Mouse (Mus musculus) neural tube, embryonic 14.5 days (tissue): ENCODE data around the gene Nbr1. TPM values are rescaled to one million over a fixed set of nuclear protein-coding genes. Genes with fewer than 3 reads are reported as not detected.
"Not testable (repeated sequence)": the region's sequence is repeated elsewhere in the genome, so short reads cannot be mapped to it uniquely, and the experiment has no call there.

Source experiments
- ATAC-seq: fragments of 200-750 bp; cut with Nextera tagmentation; 2 replicates; pipeline ENCODE4 v1.8.0; 2017; ENCODE audit warnings: low read depth, mild to moderate bottlenecking, moderate TSS enrichment, moderate library complexity
- H3K27ac ChIP-seq: fragments of 300-500 bp; sonication (generic); 2 replicates; pipeline ENCODE4 v1.5.1; 2014; ENCODE audit warnings: low read depth, mild to moderate bottlenecking, control low read depth, low read length, moderate library complexity, mixed read lengths
- H3K27me3 ChIP-seq: fragments of 300-500 bp; sonication (generic); 2 replicates; pipeline ENCODE4 v1.6.1; 2014; ENCODE audit warnings: low read length; ENCODE audit not compliant: control insufficient read depth, insufficient read depth
- H3K36me3 ChIP-seq: fragments of 300-500 bp; sonication (generic); 2 replicates; pipeline ENCODE4 v1.6.1; 2014; ENCODE audit warnings: low read length, mixed read lengths; ENCODE audit not compliant: control insufficient read depth, insufficient read depth
- H3K4me1 ChIP-seq: fragments of 300-500 bp; sonication (generic); 2 replicates; pipeline ENCODE4 v1.6.1; 2014; ENCODE audit warnings: low read length; ENCODE audit not compliant: control insufficient read depth, insufficient read depth
- H3K4me2 ChIP-seq: fragments of 300-500 bp; sonication (generic); 2 replicates; pipeline ENCODE4 v1.6.1; 2014; ENCODE audit warnings: mild to moderate bottlenecking, low read depth, low read length, control low read depth
- H3K4me3 ChIP-seq: fragments of 300-500 bp; sonication (generic); 2 replicates; pipeline ENCODE4 v1.5.1; 2014; ENCODE audit warnings: low read depth, low read length, control low read depth, mixed read lengths
- H3K9ac ChIP-seq: fragments of 300-500 bp; sonication (generic); replicated peaks from 2 replicates; pipeline ENCODE4 v1.6.1; 2014; ENCODE audit warnings: low read depth, mild to moderate bottlenecking, control low read depth, low read length, mixed read lengths
- H3K9me3 ChIP-seq: fragments of 300-500 bp; sonication (generic); 2 replicates; pipeline ENCODE4 v1.6.1; 2016; ENCODE audit warnings: low read length; ENCODE audit not compliant: control insufficient read depth
- WGBS: fragments of 180-500 bp; shearing (Covaris S2); extraction: QIAGEN DNeasy Blood & Tissue Kit; methylation state at CpG from one replicate; pipeline ENCODE4 v1.1.7; 2014; 5-methylcytosine and 5-hydroxymethylcytosine counted together
- polyA plus RNA-seq: library from polyadenylated mRNA; unstranded; fragments of >200 nt; fragmentation: Nextera tagmentation; extraction: Ambion mirVana; gene quantifications from 2 replicates; pipeline ENCODE4 v1.2.1, GENCODE M21; 2014

Gene Nbr1
- polyA plus RNA-seq, 1 experiment from 2014 or later, result 85.8 TPM

DNA sequence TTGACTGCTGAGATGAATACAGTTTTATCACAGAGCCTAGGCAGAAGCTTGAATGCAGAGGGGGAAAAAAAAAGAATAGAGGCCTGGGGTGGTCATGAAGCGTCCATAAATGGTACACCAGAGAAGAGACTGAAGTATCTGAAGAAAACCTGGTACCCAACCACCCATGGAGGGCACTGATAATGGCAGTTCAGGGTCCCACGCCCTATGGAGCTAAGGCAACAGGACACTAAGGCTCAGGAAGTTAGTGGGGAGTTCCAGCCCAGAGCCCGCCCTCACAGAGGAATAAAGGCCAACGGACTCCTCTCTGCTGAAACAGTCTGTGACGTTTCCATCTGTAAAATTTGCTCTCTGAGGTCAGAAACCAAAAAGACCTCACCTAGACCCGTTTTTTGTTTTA lies 63.4 kb downstream of the Nbr1 start:
- Histone ChIP-seq H3K9ac (no peak overlapping the region), H3K36me3 (no peaks in the 10 kb centered on the region), H3K27ac (no peak overlapping the region), H3K4me3 (no peak overlapping the region), H3K4me2 (no peak overlapping the region), H3K9me3 (no peaks in the 10 kb centered on the region), H3K27me3 (no peaks in the 10 kb centered on the region), H3K4me1 (peaks cover 14% of the 10 kb centered on the region; the same call in 1 of the 2 replicates)
- ATAC-seq, result no peak
- 90% methylated on average over 6 of the region's 6 CpGs for WGBS

- Histone ChIP-seq H3K4me1 (peaks cover 14% of the 10 kb centered on the region; the same call in 1 of the 2 replicates), H3K9me3 (no peaks in the 10 kb centered on the region), H3K27ac (no peak overlapping the region), H3K4me2 (no peak overlapping the region), H3K4me3 (no peak overlapping the region), H3K27me3 (no peaks in the 10 kb centered on the region), H3K9ac (no peak overlapping the region), H3K36me3 (no peaks in the 10 kb centered on the region)
- no peak for ATAC-seq
- 92% methylated on average over 8 of the region's 8 CpGs for WGBS
These were observed 64.2 kb downstream of the Nbr1 start for GRCm38 (mm10) chr11:101616104-101616503.

DNA sequence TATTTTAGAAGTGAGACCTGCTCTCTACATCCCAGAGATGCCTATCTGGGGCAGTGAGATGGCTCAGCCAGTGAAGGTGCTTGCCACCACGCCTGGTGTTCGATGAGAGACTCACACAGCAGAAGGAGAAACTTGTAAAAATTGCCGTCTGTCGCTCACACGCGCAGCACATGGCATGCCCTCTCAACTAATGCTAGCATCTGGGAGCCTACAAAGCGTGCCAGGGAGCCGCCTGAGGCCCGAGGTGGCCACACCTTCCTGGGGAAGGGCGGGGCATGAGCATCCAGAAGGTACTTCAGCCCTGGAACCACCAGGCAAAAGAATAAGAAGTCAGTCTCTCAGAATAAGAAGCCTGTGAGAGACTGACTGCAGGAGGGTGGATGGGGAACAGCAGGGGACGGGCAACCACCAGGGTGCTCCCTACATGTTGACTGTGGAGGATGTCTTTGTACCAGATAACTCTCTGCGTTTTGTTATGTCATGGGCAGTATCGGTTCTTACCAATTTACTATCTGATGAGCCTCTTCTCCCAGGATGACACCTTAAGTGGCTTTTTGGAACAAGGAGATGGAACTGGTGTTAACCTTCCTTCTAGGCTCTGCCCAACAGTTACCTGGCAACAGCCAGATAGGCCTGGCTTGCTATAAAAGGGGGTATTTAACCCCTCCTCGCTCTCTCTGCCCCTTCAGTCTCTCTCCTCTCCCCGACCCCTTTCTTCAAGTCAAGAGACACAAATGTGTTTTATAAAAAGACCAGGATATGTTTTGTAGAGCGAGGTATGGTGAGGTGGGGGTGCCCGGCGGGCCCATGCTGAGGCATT lies 65.2 kb downstream of the Nbr1 start:
- Histone ChIP-seq H3K27me3 (no peaks in the 10 kb centered on the region), H3K36me3 (no peaks in the 10 kb centered on the region), H3K4me2 (peak overlapping the region; percentile 8; the same call in 1 of the 2 replicates), H3K27ac (peak overlapping the region; percentile 34; the same call in 1 of the 2 replicates), H3K4me1 (peaks cover 14% of the 10 kb centered on the region; the same call in 1 of the 2 replicates), H3K9me3 (no peaks in the 10 kb centered on the region), H3K4me3 (no peak overlapping the region), H3K9ac (0 out of 2 replicates have a peak overlapping the region, but pooled peaks have one; percentile 2)
- ATAC-seq, result no peak
- WGBS, result 20% methylated on average over 18 of the region's 18 CpGs

DNA sequence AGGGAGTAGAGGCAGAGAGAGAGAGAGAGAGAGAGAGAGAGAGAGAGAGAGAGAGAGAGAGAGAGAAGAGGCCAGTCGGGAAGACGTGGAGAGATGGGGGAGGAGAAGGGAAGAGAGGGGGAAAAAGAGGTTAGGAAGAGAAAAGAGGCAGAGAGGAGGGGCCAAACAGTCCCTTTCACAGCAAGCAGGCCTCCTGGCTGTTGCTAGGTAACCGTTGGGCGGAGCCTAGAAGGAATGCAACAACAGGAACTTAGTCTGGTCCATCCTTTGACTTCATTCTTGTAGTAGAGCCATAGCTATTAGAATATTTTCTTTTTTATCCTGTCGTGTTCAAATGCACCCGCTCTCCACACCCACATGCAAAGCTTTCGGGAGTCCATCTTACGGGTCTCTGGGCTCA lies 65.9 kb downstream of the Nbr1 start:
- no peak overlapping the region for H3K4me3 ChIP-seq
- WGBS, result 5% methylated on average over 8 of the region's 8 CpGs
- H3K4me2 ChIP-seq, result peak overlapping the region; percentile 8; the same call in 1 of the 2 replicates
- no peaks in the 10 kb centered on the region for H3K36me3 ChIP-seq
- H3K9me3 ChIP-seq, result no peaks in the 10 kb centered on the region
- H3K27ac ChIP-seq, result no peak overlapping the region; the same call in 1 of the 2 replicates
- H3K9ac ChIP-seq, result no peak overlapping the region
- H3K4me1 ChIP-seq, result peaks cover 14% of the 10 kb centered on the region; the same call in 1 of the 2 replicates
- H3K27me3 ChIP-seq, result no peaks in the 10 kb centered on the region
- ATAC-seq, result peak; percentile 70

DNA sequence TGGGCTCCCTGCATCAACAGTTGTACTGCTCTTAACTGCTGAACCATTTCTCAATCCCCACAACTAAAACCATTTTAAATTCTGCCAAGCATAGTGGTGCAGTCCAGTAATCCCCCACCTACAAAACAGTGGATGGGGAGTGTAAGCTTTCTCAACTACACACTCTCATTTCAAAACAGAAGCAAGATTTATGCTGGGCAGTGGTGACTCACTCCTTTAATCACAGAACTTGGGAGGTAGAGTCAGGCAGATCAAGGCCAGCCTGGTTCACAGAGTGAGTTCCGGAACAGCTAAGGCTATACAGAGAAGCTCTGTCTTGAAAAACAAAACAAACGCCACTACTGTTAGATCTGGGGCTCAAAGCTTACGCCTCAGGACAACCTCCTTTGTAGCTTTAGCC lies 66.6 kb downstream of the Nbr1 start:
- Histone ChIP-seq H3K4me3 (no peak overlapping the region), H3K27ac (no peak overlapping the region), H3K4me1 (peaks cover 14% of the 10 kb centered on the region; the same call in 1 of the 2 replicates), H3K9me3 (no peaks in the 10 kb centered on the region), H3K27me3 (no peaks in the 10 kb centered on the region), H3K9ac (no peak overlapping the region), H3K4me2 (no peak overlapping the region), H3K36me3 (no peaks in the 10 kb centered on the region)
- WGBS, result 79% methylated on average over 3 of the region's 3 CpGs
- ATAC-seq, result no peak

DNA sequence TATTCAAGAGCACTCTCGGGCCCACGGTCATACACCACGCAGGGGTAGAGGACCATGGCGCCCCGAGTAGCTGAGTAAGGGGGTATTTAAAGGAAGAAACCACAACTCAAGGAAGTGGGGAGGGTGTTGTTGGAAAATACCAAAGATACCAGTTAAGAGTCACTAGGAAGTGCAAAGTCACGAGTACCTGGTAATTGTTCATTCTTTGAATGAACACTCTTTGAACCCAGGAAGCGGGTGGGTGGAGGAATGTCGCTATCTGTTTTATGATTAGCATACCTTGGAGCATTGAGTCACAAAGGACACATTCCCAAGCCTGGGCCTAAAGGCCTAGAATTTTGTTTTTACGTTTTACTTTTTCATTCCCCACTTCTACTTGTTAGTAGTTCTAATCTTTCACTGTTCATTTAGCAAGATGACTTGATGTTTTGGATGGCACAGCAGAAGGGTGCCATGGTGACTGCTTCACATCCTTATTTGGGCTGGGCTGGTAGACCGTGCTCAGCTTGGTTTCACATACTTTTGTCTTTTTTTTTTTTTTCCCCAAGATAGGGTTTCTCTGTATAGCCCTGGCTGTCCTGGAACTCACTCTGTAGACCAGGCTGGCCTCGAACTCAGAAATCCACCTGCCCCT lies 68.2 kb downstream of the Nbr1 start:
- H3K36me3 ChIP-seq, H3K27me3 ChIP-seq, H3K9me3 ChIP-seq, H3K4me2 ChIP-seq, H3K4me3 ChIP-seq, H3K27ac ChIP-seq, ATAC-seq, H3K9ac ChIP-seq: not testable (repeated sequence)
- 88% methylated on average over 11 of the region's 11 CpGs for WGBS
- H3K4me1 ChIP-seq, result peaks cover 14% of the 10 kb centered on the region; the same call in 1 of the 2 replicates

- peak; percentile 18; the same call in 1 of the 2 replicates for ATAC-seq
- Histone ChIP-seq H3K4me3 (peak overlapping the region; percentile 29; the same call in 1 of the 2 replicates), H3K27me3 (no peaks in the 10 kb centered on the region), H3K9ac (no peak overlapping the region), H3K4me1 (0 out of 2 replicates have a peak, but pooled peaks cover 2% of the 10 kb centered on the region), H3K9me3 (no peaks in the 10 kb centered on the region), H3K36me3 (no peaks in the 10 kb centered on the region), H3K27ac (peak overlapping the region; percentile 79), H3K4me2 (peak overlapping the region; percentile 81; the same call in 1 of the 2 replicates)
- 8% methylated on average over 8 of the region's 8 CpGs for WGBS
These were observed 74.7 kb downstream of the Nbr1 start for GRCm38 (mm10) chr11:101626649-101626994.

- Histone ChIP-seq H3K27me3 (no peaks in the 10 kb centered on the region), H3K36me3 (no peaks in the 10 kb centered on the region), H3K4me1 (0 out of 2 replicates have a peak, but pooled peaks cover 2% of the 10 kb centered on the region), H3K27ac (peak within 1 kb of the TSS; percentile 81), H3K9me3 (no peaks in the 10 kb centered on the region), H3K4me3 (peak within 1 kb of the TSS; percentile 56), H3K9ac (peak within 1 kb of the TSS; percentile 46), H3K4me2 (peak within 1 kb of the TSS; percentile 81)
- ATAC-seq, result peak; percentile 87
- WGBS, result under 1% methylated on average over 34 of the region's 34 CpGs
These were observed 75.3 kb downstream of the Nbr1 start, which contains the start of gene Rdm1 for GRCm38 (mm10) chr11:101626995-101627856. Gene Rdm1 (plus strand): TSS chr11:101627195.
